Mouse (Mus musculus): ENCODE results near the gene Ptprm. TPM values are rescaled to one million over a fixed set of nuclear protein-coding genes. Genes with fewer than 3 reads are reported as not detected.

The Ptprm gene
- polyA plus RNA-seq, 1 experiment, result 4.6 TPM

DNA sequence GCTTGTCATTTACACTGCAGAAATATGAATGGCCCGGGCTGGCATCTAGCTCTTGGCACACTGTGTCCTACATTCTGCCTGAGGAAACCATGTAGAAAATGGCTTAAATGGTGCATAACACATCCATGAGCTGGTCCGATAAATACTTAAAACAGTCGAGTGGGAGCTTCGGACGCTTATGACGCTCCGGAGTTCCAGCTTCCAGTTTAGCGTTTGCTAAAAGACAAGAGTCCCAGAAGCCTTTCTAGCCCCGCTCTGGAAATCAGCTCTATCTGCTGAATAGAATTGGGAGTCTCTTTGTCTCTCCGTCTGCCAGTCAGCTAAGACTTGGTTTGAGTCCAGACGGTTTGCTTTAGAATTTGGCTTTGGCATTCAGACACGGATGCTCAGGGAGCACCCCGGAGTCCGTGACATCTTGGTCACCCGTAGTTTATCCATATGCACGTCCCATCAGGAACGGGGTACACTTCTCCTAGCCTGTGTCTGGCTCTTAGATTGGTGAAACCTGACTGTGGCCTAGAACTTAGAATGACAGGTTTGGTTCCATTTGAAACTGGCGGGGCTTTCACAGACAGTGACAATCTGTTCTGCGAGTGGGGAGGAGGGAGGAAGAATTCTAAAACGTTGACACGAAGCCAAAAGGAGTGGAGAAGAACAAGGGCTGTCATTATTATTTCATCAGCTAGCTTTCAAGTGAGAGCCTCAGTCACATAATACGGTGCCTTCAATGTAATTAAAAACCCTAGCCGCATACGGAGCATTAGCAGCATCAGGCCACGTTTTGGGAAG is 667.4 kb downstream of the Ptprm start:
- Histone ChIP-seq H3K27ac (ENCODE audit: control insufficient read depth, insufficient read depth, low read depth, low read length) (no peak overlapping the region), H3K4me3 (ENCODE audit: control insufficient read depth, low read depth, low read length) (no peak overlapping the region), H3K4me1 (ENCODE audit: control insufficient read depth, insufficient read depth, low read length) (peaks cover 2% of the 10 kb centered on the region; the same call in 1 of the 2 replicates), H3K27me3 (ENCODE audit: control insufficient read depth, insufficient read depth, low read length) (no peaks in the 10 kb centered on the region), H3K36me3 (ENCODE audit: control insufficient read depth, insufficient read depth, low read length) (no peaks in the 10 kb centered on the region)
- TF ChIP-seq CTCF (IDR thresholded peaks at IDR 0.05; ENCODE audit: control insufficient read depth, insufficient read depth, insufficient replicate concordance, low read depth, low read length), result no peak
- TF ChIP-seq POLR2A (IDR thresholded peaks at IDR 0.05; ENCODE audit: control insufficient read depth, low read depth, low read length), result no peak

DNA sequence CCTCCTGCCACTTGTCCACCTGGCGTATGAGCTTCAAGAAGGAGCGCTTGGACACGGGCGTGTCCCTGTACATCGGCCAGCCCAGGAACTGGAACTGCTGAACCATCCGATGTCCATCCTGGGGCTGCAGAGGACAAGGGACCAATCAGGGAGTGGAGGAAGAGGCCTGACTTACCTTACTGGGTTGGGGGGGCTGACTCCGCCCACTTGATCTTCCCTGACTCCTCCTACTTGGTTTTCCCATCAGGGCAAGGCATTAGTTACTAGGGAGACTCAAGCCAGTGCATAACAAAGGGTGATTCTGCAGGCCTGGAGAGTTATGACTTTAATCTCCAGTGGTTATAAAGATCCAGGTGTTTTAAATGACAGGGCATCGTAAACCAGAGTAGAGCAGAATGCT is 670.8 kb downstream of the Ptprm start:
- TF ChIP-seq CTCF (IDR thresholded peaks at IDR 0.05; ENCODE audit: control insufficient read depth, insufficient read depth, insufficient replicate concordance, low read depth, low read length) (no peak), POLR2A (IDR thresholded peaks at IDR 0.05; ENCODE audit: control insufficient read depth, low read depth, low read length) (no peak)
- Histone ChIP-seq H3K36me3 (ENCODE audit: control insufficient read depth, insufficient read depth, low read length) (no peaks in the 10 kb centered on the region), H3K4me3 (ENCODE audit: control insufficient read depth, low read depth, low read length) (no peak overlapping the region), H3K27me3 (ENCODE audit: control insufficient read depth, insufficient read depth, low read length) (no peaks in the 10 kb centered on the region), H3K4me1 (ENCODE audit: control insufficient read depth, insufficient read depth, low read length) (peaks cover 2% of the 10 kb centered on the region; the same call in 1 of the 2 replicates), H3K27ac (ENCODE audit: control insufficient read depth, insufficient read depth, low read depth, low read length) (no peak overlapping the region)

DNA sequence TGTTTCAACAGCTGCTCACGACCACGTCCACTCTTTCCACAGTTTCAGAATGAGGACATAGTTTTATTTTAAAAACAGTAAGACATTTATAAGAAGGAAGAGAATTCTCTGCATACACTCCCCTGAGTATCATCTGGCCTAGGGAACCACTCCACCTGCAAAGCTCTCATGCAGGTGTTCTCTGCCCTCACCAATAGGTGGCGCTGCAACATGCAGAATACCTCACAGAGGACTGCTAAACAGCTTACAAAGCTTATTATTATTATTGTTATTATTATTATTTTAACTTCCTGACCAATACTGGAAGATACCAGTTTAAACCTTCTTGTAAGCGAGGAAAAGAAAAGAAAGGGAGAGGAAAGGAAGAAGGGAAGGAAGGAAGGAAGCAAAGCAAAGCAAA is 673.6 kb downstream of the Ptprm start:
- no peak overlapping the region for H3K27ac ChIP-seq (ENCODE audit: control insufficient read depth, insufficient read depth, low read depth, low read length)
- no peaks in the 10 kb centered on the region for H3K27me3 ChIP-seq (ENCODE audit: control insufficient read depth, insufficient read depth, low read length)
- TF ChIP-seq POLR2A (IDR thresholded peaks at IDR 0.05; ENCODE audit: control insufficient read depth, low read depth, low read length) (no peak), CTCF (IDR thresholded peaks at IDR 0.05; ENCODE audit: control insufficient read depth, insufficient read depth, insufficient replicate concordance, low read depth, low read length) (peak; percentile 75; the same call in 1 of the 2 replicates)
- H3K4me1 ChIP-seq (ENCODE audit: control insufficient read depth, insufficient read depth, low read length), result peaks cover 2% of the 10 kb centered on the region; the same call in 1 of the 2 replicates
- H3K4me3 ChIP-seq (ENCODE audit: control insufficient read depth, low read depth, low read length), result no peak overlapping the region
- no peaks in the 10 kb centered on the region for H3K36me3 ChIP-seq (ENCODE audit: control insufficient read depth, insufficient read depth, low read length)

DNA sequence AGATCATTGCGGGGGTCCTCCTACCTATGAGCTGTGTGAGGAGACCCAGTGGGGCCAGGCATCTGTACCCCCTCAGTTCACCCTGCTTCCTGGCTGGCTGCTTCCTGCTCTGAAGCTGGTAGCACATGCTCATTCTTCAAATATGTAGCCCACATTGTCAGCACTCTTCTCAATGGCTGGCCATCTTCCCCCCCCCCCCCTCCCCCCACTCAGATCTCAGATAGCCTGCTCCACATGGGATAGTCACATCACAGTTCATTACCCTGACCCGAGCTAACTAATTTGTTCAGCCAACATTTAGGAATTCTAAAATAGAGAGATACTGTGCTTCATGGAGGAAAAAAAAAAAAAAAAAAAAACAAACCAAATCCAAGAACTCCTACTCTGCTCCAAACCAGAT is 679.6 kb downstream of the Ptprm start:
- Histone ChIP-seq H3K4me1 (ENCODE audit: control insufficient read depth, insufficient read depth, low read length) (no peaks in the 10 kb centered on the region), H3K27ac (ENCODE audit: control insufficient read depth, insufficient read depth, low read depth, low read length) (no peak overlapping the region), H3K4me3 (ENCODE audit: control insufficient read depth, low read depth, low read length) (no peak overlapping the region), H3K36me3 (ENCODE audit: control insufficient read depth, insufficient read depth, low read length) (no peaks in the 10 kb centered on the region), H3K27me3 (ENCODE audit: control insufficient read depth, insufficient read depth, low read length) (no peaks in the 10 kb centered on the region)
- TF ChIP-seq CTCF (IDR thresholded peaks at IDR 0.05; ENCODE audit: control insufficient read depth, insufficient read depth, insufficient replicate concordance, low read depth, low read length), result no peak
- no peak for TF ChIP-seq POLR2A (IDR thresholded peaks at IDR 0.05; ENCODE audit: control insufficient read depth, low read depth, low read length)

DNA sequence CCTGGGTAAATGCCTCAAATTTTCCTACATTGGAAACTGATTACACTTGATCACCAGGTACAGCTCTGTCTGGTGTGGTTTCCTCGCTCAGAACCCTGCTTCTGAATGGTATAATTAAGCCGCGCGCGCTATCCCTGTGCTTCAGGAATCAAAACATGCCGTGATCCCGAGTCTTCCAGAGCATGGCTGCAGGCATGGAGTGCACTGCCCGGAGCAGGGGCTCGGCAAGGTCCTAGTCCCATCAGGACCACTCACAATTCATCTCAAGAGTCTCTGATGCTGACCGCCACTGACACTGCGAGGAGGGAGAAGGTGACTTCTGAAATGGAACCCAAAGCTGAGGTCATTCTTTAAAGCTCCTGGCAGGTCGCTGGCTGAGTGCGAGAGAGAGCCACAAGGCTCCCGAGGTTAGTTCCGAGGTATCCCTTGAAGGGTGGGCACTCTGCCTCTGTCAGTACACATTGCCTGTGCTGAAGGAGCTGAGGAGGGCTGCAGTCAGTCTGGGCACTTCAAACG is 682.5 kb downstream of the Ptprm start:
- Histone ChIP-seq H3K36me3 (ENCODE audit: control insufficient read depth, insufficient read depth, low read length) (no peaks in the 10 kb centered on the region), H3K27me3 (ENCODE audit: control insufficient read depth, insufficient read depth, low read length) (no peaks in the 10 kb centered on the region), H3K4me3 (ENCODE audit: control insufficient read depth, low read depth, low read length) (no peak overlapping the region), H3K4me1 (ENCODE audit: control insufficient read depth, insufficient read depth, low read length) (no peaks in the 10 kb centered on the region), H3K27ac (ENCODE audit: control insufficient read depth, insufficient read depth, low read depth, low read length) (no peak overlapping the region)
- TF ChIP-seq POLR2A (IDR thresholded peaks at IDR 0.05; ENCODE audit: control insufficient read depth, low read depth, low read length) (no peak), CTCF (IDR thresholded peaks at IDR 0.05; ENCODE audit: control insufficient read depth, insufficient read depth, insufficient replicate concordance, low read depth, low read length) (no peak)

DNA sequence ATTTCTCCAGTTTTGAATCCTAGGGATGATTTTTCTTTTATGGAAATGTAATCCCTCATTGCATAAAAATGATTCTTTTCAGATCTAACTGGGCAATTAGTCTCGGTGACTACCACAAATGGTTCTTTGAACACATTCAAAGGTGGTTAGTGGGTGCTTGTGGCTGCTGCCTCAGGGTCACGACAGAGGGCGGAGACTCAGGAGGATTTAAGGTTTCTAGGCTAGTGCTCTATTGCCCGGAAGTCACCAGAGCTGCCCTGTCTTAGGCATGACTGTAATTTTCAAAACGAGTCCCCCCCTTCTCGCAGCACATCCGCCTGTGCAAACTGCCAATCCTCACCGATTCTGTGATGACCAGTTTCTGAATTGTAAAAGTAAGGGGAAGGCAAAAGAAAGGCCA is 683.0 kb downstream of the Ptprm start:
- no peaks in the 10 kb centered on the region for H3K36me3 ChIP-seq (ENCODE audit: control insufficient read depth, insufficient read depth, low read length)
- no peak overlapping the region for H3K27ac ChIP-seq (ENCODE audit: control insufficient read depth, insufficient read depth, low read depth, low read length)
- TF ChIP-seq CTCF (IDR thresholded peaks at IDR 0.05; ENCODE audit: control insufficient read depth, insufficient read depth, insufficient replicate concordance, low read depth, low read length) (no peak), POLR2A (IDR thresholded peaks at IDR 0.05; ENCODE audit: control insufficient read depth, low read depth, low read length) (no peak)
- H3K27me3 ChIP-seq (ENCODE audit: control insufficient read depth, insufficient read depth, low read length), result no peaks in the 10 kb centered on the region
- no peak overlapping the region for H3K4me3 ChIP-seq (ENCODE audit: control insufficient read depth, low read depth, low read length)
- no peaks in the 10 kb centered on the region for H3K4me1 ChIP-seq (ENCODE audit: control insufficient read depth, insufficient read depth, low read length)

DNA sequence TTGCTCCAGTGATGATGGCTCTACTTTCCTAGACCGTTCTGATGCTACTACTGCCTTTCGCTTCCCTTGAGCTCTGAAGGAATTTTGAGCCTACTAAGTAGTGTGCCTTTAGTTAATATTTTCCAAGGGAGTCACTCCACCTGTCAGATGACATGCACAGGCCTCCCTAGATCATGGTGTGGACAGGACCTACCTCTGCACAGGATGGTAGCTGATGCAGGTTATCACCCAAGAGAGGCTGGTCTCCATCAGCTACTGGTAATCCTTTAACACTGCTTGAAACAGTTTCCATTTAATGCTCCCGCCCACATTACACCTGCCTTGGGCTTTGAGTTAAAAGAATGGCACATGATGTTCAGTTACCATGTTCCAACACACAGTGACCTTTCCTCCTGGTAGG is 688.5 kb downstream of the Ptprm start:
- no peak for TF ChIP-seq POLR2A (IDR thresholded peaks at IDR 0.05; ENCODE audit: control insufficient read depth, low read depth, low read length)
- no peak for TF ChIP-seq CTCF (IDR thresholded peaks at IDR 0.05; ENCODE audit: control insufficient read depth, insufficient read depth, insufficient replicate concordance, low read depth, low read length)
- H3K4me1 ChIP-seq (ENCODE audit: control insufficient read depth, insufficient read depth, low read length), result peaks cover 3% of the 10 kb centered on the region; the same call in 1 of the 2 replicates
- no peak overlapping the region for H3K27ac ChIP-seq (ENCODE audit: control insufficient read depth, insufficient read depth, low read depth, low read length)
- H3K27me3 ChIP-seq (ENCODE audit: control insufficient read depth, insufficient read depth, low read length), result no peaks in the 10 kb centered on the region
- H3K36me3 ChIP-seq (ENCODE audit: control insufficient read depth, insufficient read depth, low read length), result no peaks in the 10 kb centered on the region
- H3K4me3 ChIP-seq (ENCODE audit: control insufficient read depth, low read depth, low read length), result peak overlapping the region; percentile 38; the same call in 1 of the 2 replicates
